Mouse (Mus musculus) frontal cortex, postnatal 14 days (tissue): Measurements from ENCODE around the gene Slc28a1.

Experiments used
- DNase-seq, 2 experiments: peaks; one replicate each; pipeline ENCODE4 v3.0.0; 2022; ENCODE audit warnings: low spot score in 2 of 2

Slc28a1 gene

GRCm38 (mm10) chr7:81212697-81213346 is 98.2 kb downstream of the Slc28a1 start:
- peak; percentile 61 to 67 for DNase-seq

DNA sequence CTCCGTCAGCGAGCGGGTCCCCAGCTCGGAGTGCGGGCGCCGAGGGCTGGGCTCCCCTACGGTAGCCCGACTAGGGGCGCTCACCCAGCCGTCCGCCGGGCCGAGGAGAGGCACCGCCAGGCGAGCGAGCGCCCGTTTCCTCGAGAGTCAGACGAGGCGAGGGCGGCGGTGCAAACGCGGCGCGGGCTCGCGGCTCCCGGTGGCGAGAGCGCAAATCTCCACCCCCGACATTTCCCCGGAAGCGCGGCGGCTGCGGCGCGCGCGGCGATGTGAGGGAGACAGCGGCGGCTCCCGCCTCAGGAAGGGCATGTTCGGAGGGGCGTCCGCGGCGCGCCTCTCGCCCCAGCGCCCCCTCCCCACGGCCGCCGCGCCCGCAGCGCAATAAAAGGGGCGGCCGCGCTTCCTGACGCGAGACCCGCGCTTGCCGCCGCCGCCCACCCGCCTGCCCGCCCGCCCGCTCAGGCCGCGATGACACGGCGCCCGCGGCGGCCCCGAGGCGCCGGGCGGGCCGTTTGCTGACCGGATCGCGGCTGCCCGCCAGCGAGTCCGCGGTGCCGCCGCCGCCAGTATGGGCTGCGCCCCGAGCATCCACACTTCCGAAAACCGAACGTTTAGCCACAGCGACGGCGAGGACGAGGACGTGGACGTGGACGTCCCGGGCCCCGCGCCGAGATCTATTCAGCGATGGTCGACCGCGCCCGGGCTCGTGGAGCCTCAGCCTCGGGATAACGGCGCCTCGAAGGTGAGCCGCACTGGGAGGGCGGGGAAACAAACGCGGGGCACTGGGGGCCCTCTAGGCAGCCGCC is 99.0 kb downstream of the Slc28a1 start, which contains the start of gene Pde8a:
Pde8a (plus strand) TSS at position 250 of the 806 bp plus-strand sequence.
- DNase-seq = no peak

- no peak for DNase-seq
Measured at GRCm38 (mm10) chr7:81214153-81214907, 99.7 kb downstream of the Slc28a1 start.

- DNase-seq = no peak
Measured at GRCm38 (mm10) chr7:81215950-81216349, 101.4 kb downstream of the Slc28a1 start.

DNA sequence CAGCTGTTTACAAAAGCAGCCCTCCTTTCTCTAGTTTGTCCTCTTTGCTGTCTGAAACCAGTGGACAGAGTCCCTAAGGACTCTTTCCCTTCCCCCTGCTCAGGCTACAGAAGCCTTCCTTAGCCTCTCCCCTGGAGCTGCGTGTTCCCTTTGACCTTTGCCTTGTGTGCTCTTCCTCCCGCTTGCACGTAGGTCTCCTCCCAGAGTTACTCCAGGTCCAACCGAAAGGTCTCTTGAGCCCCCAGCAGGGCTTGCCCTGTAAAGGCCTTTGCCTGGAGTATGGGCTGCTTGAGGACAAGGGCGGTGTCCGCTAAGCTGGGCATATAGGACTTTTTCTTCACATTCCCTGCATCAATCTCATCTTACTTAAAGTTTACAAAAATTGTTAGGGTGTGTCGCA is 104.7 kb downstream of the Slc28a1 start:
- DNase-seq = no peak
